Mouse (Mus musculus): ENCODE measurements around the gene Cux2. TPM values are rescaled to one million over a fixed set of nuclear protein-coding genes. Genes with fewer than 3 reads are reported as not detected.

Cux2 gene
- polyA plus RNA-seq, 2 experiments, result 3.0 to 6.1 TPM

DNA sequence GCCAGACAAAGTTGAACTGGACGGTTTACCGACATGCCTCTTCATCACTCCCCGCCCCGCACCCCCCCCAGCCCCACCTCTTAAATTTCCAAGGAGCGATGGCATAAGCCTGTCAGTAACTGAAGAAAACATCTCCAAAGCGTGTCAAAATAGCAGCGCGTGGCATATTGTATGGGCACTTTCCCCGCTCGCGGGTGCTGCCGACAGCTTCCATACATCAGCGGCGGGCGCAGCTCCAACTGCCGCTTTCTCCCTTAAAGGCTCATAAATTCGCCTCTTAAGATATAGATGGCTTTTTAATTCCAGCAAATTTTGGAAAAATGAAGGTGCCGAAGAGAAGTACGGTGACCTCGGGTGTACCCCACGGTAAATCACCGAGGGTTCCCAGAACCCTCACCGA is 124.6 kb downstream of the Cux2 start:
- H3K4me3 ChIP-seq (replicated peaks; ENCODE audit: low read length), result no peak overlapping the region
- WGBS, result 27% methylated on average over 23 of the region's 23 CpGs
- no peak overlapping the region for H3K4me2 ChIP-seq (replicated peaks; ENCODE audit: low read depth, low read length, severe bottlenecking)
- no peaks in the 10 kb centered on the region for H3K36me3 ChIP-seq (ENCODE audit: control insufficient read depth, insufficient read depth, low read length)
- H3K9ac ChIP-seq (ENCODE audit: low read depth, low read length, severe bottlenecking), result no peak overlapping the region
- DNase-seq (ENCODE audit: low spot score), result no peak
- no peak for ATAC-seq (ENCODE audit: low FRiP score, low read depth)
- H3K4me1 ChIP-seq (ENCODE audit: control insufficient read depth, insufficient read depth, low read length), result no peaks in the 10 kb centered on the region
- no peak overlapping the region for H3K27ac ChIP-seq (replicated peaks; ENCODE audit: low read depth, low read length)
- no peak for TF ChIP-seq POLR2A (IDR thresholded peaks at IDR 0.05; ENCODE audit: borderline replicate concordance, extremely low read depth, insufficient read depth, insufficient read length)
- peaks cover 33% of the 10 kb centered on the region for H3K27me3 ChIP-seq (ENCODE audit: control insufficient read depth, insufficient read depth, low read length)
- H3K9me3 ChIP-seq (ENCODE audit: control insufficient read depth, low read length), result no peaks in the 10 kb centered on the region

DNA sequence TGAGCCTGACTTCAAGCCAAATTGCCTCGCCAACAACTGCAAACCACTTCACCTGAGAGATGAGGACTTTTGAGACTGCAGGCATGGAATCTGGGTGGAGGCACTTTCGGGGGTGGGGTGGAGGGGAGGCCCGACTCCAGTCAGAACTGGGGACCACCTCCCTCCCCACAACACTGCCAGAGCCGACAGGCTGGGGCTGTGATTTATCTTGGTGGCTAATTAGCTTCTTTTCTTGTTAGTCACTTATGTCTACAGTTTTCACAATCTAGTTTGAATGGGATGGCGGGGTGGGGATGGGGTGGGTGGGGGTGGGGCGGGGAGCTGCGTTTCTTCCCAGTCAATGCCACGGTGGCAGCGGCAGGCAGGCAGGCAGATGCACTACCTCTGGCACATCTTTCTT is 125.5 kb downstream of the Cux2 start:
- H3K27ac ChIP-seq (replicated peaks; ENCODE audit: low read depth, low read length), result no peak overlapping the region
- 7% methylated on average over 9 of the region's 9 CpGs for WGBS
- H3K9me3 ChIP-seq (ENCODE audit: control insufficient read depth, low read length), result no peaks in the 10 kb centered on the region
- no peaks in the 10 kb centered on the region for H3K36me3 ChIP-seq (ENCODE audit: control insufficient read depth, insufficient read depth, low read length)
- ATAC-seq (ENCODE audit: low FRiP score, low read depth) (no peak), DNase-seq (ENCODE audit: low spot score) (no peak)
- no peak overlapping the region for H3K4me2 ChIP-seq (replicated peaks; ENCODE audit: low read depth, low read length, severe bottlenecking)
- H3K9ac ChIP-seq (ENCODE audit: low read depth, low read length, severe bottlenecking), result no peak overlapping the region
- H3K27me3 ChIP-seq (ENCODE audit: control insufficient read depth, insufficient read depth, low read length), result peaks cover 33% of the 10 kb centered on the region
- TF ChIP-seq POLR2A (IDR thresholded peaks at IDR 0.05; ENCODE audit: borderline replicate concordance, extremely low read depth, insufficient read depth, insufficient read length), result no peak
- H3K4me3 ChIP-seq (replicated peaks; ENCODE audit: low read length), result no peak overlapping the region
- no peaks in the 10 kb centered on the region for H3K4me1 ChIP-seq (ENCODE audit: control insufficient read depth, insufficient read depth, low read length)

DNA sequence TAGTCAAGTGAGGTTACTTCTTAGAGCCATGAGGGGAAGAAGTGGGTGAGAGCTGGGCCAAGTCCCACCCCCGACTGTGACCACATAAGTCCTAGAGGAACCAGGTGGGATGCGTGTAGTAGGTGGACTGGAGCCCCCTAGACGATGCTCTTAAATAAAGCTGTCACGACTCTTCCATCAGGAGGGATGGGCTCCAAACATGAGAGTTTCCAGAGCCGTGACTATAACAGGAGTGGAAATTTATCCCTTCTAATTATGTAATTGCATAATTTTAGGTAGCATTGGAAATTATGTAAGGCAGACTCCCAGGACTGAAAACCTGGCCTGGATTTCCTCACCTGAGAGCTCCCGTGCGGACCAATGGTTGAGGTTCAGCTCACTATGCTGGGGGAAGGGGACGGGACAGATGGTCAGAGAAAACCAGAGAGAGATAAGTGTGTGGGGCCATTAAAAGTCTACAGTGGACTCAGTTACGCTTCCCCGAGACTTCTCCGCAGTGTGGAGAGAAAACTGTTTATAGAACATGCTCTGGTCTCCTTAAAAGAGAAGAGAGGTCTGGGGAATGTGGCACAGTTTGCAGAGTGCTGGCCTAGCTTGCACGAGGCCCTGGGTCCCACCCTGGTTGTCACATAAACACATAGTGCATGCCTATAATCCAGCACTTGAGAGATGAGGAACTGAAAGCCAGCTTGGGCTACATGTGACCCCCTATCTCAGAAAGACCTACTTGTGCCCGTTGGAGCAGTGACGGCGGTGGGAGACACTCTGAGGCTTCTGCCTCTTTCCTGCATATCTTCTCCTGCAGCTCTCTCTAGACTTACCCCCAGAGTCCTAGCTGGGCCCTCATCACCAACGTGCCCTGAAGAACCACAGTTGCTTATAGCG is 126.7 kb downstream of the Cux2 start:
- Histone ChIP-seq H3K9ac (ENCODE audit: low read depth, low read length, severe bottlenecking) (no peak overlapping the region), H3K4me3 (replicated peaks; ENCODE audit: low read length) (no peak overlapping the region), H3K27me3 (ENCODE audit: control insufficient read depth, insufficient read depth, low read length) (peaks cover 33% of the 10 kb centered on the region), H3K36me3 (ENCODE audit: control insufficient read depth, insufficient read depth, low read length) (no peaks in the 10 kb centered on the region), H3K4me2 (replicated peaks; ENCODE audit: low read depth, low read length, severe bottlenecking) (no peak overlapping the region), H3K27ac (replicated peaks; ENCODE audit: low read depth, low read length) (no peak overlapping the region), H3K9me3 (ENCODE audit: control insufficient read depth, low read length) (no peaks in the 10 kb centered on the region), H3K4me1 (ENCODE audit: control insufficient read depth, insufficient read depth, low read length) (no peaks in the 10 kb centered on the region)
- no peak for DNase-seq (ENCODE audit: low spot score)
- WGBS, result 73% methylated on average over 17 of the region's 17 CpGs
- TF ChIP-seq POLR2A (IDR thresholded peaks at IDR 0.05; ENCODE audit: borderline replicate concordance, extremely low read depth, insufficient read depth, insufficient read length), result no peak
- ATAC-seq (ENCODE audit: low FRiP score, low read depth), result no peak

DNA sequence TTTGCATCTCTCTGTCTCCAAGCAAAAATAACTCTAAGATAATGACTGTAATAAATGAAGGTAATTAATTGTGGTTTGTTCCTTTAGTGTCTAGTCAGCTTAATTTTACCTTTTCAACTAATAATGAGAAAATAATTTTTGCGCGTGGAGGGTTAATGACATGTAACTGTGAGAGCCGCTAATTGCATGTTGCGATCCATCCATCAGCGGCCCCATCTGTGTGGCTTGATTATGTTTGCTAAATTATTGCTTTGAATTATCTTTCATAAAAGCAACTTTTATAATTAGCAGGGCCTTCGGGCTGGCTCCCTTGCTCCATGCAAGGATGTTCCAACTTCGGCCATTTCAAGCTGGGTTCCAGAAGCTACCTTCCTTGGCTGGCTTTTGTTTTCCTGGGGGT is 130.7 kb downstream of the Cux2 start:
- Histone ChIP-seq H3K27me3 (ENCODE audit: control insufficient read depth, insufficient read depth, low read length) (peaks cover 9% of the 10 kb centered on the region; the same call in 1 of the 2 replicates), H3K4me3 (replicated peaks; ENCODE audit: low read length) (no peak overlapping the region), H3K9me3 (ENCODE audit: control insufficient read depth, low read length) (no peaks in the 10 kb centered on the region), H3K36me3 (ENCODE audit: control insufficient read depth, insufficient read depth, low read length) (no peaks in the 10 kb centered on the region), H3K4me2 (replicated peaks; ENCODE audit: low read depth, low read length, severe bottlenecking) (no peak overlapping the region), H3K4me1 (ENCODE audit: control insufficient read depth, insufficient read depth, low read length) (0 out of 2 replicates have a peak, but pooled peaks cover 5% of the 10 kb centered on the region), H3K27ac (replicated peaks; ENCODE audit: low read depth, low read length) (no peak overlapping the region), H3K9ac (ENCODE audit: low read depth, low read length, severe bottlenecking) (no peak overlapping the region)
- ATAC-seq (ENCODE audit: low FRiP score, low read depth) (no peak), DNase-seq (ENCODE audit: low spot score) (no peak)
- no peak for TF ChIP-seq POLR2A (IDR thresholded peaks at IDR 0.05; ENCODE audit: borderline replicate concordance, extremely low read depth, insufficient read depth, insufficient read length)
- WGBS, result 59% methylated on average over 7 of the region's 7 CpGs

DNA sequence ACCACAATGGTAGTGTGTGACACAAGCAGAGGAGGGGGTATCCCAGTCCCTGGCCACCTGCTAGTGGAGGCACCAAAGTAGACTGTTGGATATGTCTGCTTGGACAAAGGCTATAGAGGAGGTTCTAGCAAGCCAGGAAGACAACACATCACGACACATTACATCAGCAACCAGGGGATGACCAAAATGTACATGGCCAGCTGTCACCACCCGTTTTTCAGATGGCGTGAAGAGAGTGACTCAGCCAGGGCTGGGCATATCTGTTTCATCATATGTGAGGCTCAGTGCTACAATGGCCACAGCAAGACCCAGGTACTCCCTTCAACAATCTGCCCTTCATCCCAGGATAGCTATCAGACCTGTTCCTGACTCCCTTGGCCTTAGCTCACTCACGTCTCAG is 133.1 kb downstream of the Cux2 start:
- ATAC-seq (ENCODE audit: low FRiP score, low read depth) (no peak), DNase-seq (ENCODE audit: low spot score) (no peak)
- WGBS, result 78% methylated on average over 4 of the region's 4 CpGs
- Histone ChIP-seq H3K4me2 (replicated peaks; ENCODE audit: low read depth, low read length, severe bottlenecking) (no peak overlapping the region), H3K9me3 (ENCODE audit: control insufficient read depth, low read length) (no peaks in the 10 kb centered on the region), H3K36me3 (ENCODE audit: control insufficient read depth, insufficient read depth, low read length) (no peaks in the 10 kb centered on the region), H3K27ac (replicated peaks; ENCODE audit: low read depth, low read length) (no peak overlapping the region), H3K27me3 (ENCODE audit: control insufficient read depth, insufficient read depth, low read length) (no peaks in the 10 kb centered on the region), H3K4me3 (replicated peaks; ENCODE audit: low read length) (no peak overlapping the region), H3K4me1 (ENCODE audit: control insufficient read depth, insufficient read depth, low read length) (0 out of 2 replicates have a peak, but pooled peaks cover 5% of the 10 kb centered on the region), H3K9ac (ENCODE audit: low read depth, low read length, severe bottlenecking) (no peak overlapping the region)
- no peak for TF ChIP-seq POLR2A (IDR thresholded peaks at IDR 0.05; ENCODE audit: borderline replicate concordance, extremely low read depth, insufficient read depth, insufficient read length)
